Mouse (Mus musculus): ENCODE results near the gene Rabl3.

GRCm38 (mm10) chr16:37514644-37515043 lies 25.0 kb upstream of the Rabl3 start:
- no peak for TF ChIP-seq CTCF (IDR thresholded peaks at IDR 0.05; ENCODE audit: low read depth, low read length)
- no peak for TF ChIP-seq POLR2A (IDR thresholded peaks at IDR 0.05; ENCODE audit: borderline replicate concordance, low read depth, low read length)
